Mouse (Mus musculus): ENCODE measurements around the gene Cdc14b. TPM values are rescaled to one million over a fixed set of nuclear protein-coding genes. Genes with fewer than 3 reads are reported as not detected.
A peak's percentile ranks its signal among the peaks of the same experiment; 100 is the strongest.

Cdc14b gene
- total RNA-seq (2014; rRNA removed) (31.7 and 35.8 TPM in 2 replicates), polyA plus RNA-seq (2012; rRNA removed) (6.7 and 7.6 TPM in 2 replicates)

DNA sequence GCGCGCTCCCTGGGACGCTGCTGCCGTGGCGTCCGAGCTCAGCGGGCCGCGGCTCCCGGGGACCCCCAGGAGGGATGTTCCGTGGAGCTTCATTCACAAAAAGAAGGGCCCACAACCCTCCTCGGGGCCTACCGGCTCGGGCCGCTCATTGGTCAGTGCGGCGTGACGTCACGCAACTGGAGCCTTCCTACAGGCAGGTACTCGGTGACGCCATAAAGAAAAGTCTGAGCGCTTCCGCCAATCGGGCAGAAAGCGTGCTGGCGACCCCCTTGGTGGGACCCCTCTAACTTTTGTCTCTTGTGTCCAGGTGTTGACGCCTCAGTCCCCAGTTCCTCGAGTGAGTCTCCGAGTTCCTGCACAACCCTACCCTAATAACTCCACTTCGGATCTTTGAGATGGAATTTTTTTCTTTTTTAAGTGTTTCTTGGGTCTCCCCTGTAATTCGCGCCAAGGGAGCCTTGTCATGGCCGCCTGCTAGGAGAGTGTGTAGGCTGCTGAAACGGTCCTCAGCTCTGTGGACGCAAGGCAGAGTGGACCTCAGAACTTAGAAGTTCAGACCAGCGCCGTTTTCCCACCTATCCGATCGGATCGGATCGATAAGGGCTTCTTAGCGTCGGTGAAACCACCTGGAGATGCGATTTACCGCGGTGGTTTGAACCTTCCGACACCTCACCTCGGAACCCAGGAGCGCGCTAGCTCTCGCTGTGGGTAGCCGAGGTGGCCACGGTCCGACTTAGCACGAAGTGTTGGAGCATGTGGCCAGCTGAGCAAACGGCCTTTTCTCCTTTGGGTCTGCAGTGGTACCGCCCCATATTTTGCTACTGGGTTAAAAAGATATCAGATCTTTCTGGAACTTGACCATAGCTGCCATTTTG is at the start of gene Cdc14b:
Gene Cdc14b, minus strand, starts transcription at position 412 of the 875 bp plus-strand sequence.
- Histone ChIP-seq H3K79me2 (ENCODE audit: control insufficient read depth, insufficient read depth, low read length) (no peaks in the 10 kb centered on the region), H3K27me3 (ENCODE audit: control insufficient read depth, insufficient read depth, low read length) (peaks cover 6% of the 10 kb centered on the region), H3K36me3 (ENCODE audit: control insufficient read depth, insufficient read depth, low read length) (no peaks in the 10 kb centered on the region), H3K9ac (ENCODE audit: low read depth, low read length) (peak within 1 kb of the TSS; percentile 57), H3K4me1 (ENCODE audit: control insufficient read depth, insufficient read depth, low read length) (no peaks in the 10 kb centered on the region; the same call in 1 of the 2 replicates), H3K27ac (replicated peaks; ENCODE audit: insufficient read depth, low read depth, low read length) (no peak within 1 kb of the TSS), H3K4me3 (ENCODE audit: insufficient read depth, low read depth, low read length) (peak within 1 kb of the TSS; percentile 71)
- WGBS = 2% methylated on average over 57 of the region's 57 CpGs
- no peak for DNase-seq (ENCODE audit: extremely low read depth, low read depth, low spot score)
- TF ChIP-seq CTCF (IDR thresholded peaks at IDR 0.05; ENCODE audit: low read depth, low read length) (no peak), POLR2A (IDR thresholded peaks at IDR 0.05; ENCODE audit: extremely low read depth, insufficient read depth, low read length) (no peak)

DNA sequence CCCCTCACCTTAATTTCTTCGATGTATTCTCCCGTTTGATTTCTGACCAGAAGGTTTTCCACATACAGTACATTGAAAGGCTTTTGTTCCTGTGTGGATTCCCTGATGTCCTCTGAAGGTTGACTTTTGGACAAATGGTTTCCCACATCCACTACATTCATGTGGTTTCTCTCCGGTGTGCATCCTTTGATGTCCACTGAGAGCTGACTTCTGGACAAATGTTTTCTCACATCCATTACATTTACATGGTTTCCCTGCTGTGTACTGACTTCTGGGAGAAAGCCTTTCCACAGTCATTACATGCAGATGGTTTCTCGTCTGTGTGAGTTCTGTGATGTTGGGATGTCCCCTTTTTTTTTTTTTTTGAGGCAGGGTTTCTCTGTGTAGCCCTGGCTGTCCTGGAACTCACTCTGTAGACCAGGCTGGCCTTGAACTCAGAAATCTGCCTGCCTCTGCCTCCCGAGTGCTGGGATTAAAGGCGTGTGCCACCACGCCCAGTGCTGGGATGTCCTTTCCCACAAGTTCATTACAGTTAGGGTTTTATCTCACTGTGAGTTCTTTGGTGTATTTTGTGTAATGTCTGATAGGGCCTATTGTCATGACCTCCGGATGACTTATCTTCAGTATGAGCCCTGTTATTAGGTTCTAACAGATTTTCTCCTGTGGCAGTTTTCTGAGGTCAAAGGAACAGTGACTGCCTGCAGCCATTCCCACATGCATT is 47.6 kb upstream of the Cdc14b start:
- Histone ChIP-seq H3K4me3 (ENCODE audit: insufficient read depth, low read depth, low read length) (no peak overlapping the region), H3K9ac (ENCODE audit: low read depth, low read length) (no peak overlapping the region), H3K36me3 (ENCODE audit: control insufficient read depth, insufficient read depth, low read length) (no peaks in the 10 kb centered on the region), H3K27ac (replicated peaks; ENCODE audit: insufficient read depth, low read depth, low read length) (no peak overlapping the region), H3K4me1 (ENCODE audit: control insufficient read depth, insufficient read depth, low read length) (no peaks in the 10 kb centered on the region), H3K79me2 (ENCODE audit: control insufficient read depth, insufficient read depth, low read length) (no peaks in the 10 kb centered on the region), H3K27me3 (ENCODE audit: control insufficient read depth, insufficient read depth, low read length) (no peaks in the 10 kb centered on the region)
- WGBS = 89% methylated on average over 8 of the region's 8 CpGs
- no peak for DNase-seq (ENCODE audit: extremely low read depth, low read depth, low spot score)
- TF ChIP-seq POLR2A (IDR thresholded peaks at IDR 0.05; ENCODE audit: extremely low read depth, insufficient read depth, low read length) = no peak
- TF ChIP-seq CTCF (IDR thresholded peaks at IDR 0.05; ENCODE audit: low read depth, low read length) = no peak

DNA sequence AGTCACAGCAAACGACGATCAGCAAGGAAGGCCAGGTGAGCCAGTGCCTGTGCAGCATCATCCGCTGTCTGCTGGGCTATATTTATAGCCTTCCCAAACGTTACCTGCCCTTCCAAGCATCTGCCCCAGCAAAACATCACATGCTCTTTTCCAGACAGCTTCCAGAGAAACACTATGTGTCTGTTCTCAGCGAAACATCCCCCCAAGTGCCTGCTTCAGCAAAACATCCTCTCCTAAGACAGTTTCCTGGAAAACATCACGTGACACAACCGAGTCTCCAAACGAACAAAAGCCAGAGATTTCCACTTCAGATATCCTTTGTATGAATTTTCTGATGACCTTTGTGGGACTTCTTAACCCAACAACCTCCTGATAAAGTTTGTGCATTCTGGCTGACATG is 45.2 kb upstream of the Cdc14b start:
- DNase-seq (ENCODE audit: extremely low read depth, low read depth, low spot score) = no peak

DNA sequence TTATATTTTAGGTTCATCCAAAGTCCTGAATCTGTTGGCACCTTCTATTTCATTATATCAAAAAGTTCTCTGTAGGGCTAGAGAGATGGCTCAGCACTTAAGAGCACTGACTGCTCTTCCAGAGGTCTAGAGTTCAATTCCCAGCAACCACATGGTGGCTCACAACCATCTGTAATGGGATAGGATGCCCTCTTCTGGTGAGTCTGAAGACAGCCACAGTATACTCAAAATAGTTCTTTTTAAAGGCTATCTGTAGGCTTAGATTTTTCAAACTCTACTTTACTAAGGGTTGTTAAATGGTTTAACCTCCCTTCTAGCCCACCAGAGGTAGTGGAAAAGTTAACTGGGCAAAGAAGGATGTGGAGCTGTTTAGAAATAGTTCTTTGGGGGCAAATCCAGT is 44.7 kb upstream of the Cdc14b start:
- H3K79me2 ChIP-seq (ENCODE audit: control insufficient read depth, insufficient read depth, low read length) = no peaks in the 10 kb centered on the region
- H3K9ac ChIP-seq (ENCODE audit: low read depth, low read length) = no peak overlapping the region
- no peak overlapping the region for H3K4me3 ChIP-seq (ENCODE audit: insufficient read depth, low read depth, low read length)
- peak overlapping the region; percentile 29 for H3K27ac ChIP-seq (replicated peaks; ENCODE audit: insufficient read depth, low read depth, low read length)
- H3K36me3 ChIP-seq (ENCODE audit: control insufficient read depth, insufficient read depth, low read length) = no peaks in the 10 kb centered on the region
- no peak for DNase-seq (ENCODE audit: extremely low read depth, low read depth, low spot score)
- no peak for TF ChIP-seq POLR2A (IDR thresholded peaks at IDR 0.05; ENCODE audit: extremely low read depth, insufficient read depth, low read length)
- H3K4me1 ChIP-seq (ENCODE audit: control insufficient read depth, insufficient read depth, low read length) = peaks cover 4% of the 10 kb centered on the region; the same call in 1 of the 2 replicates
- no peaks in the 10 kb centered on the region for H3K27me3 ChIP-seq (ENCODE audit: control insufficient read depth, insufficient read depth, low read length)

More for the DNA sequence above, 45.2 kb upstream of the Cdc14b start:
- H3K9ac ChIP-seq (ENCODE audit: low read depth, low read length) = no peak overlapping the region
- no peaks in the 10 kb centered on the region for H3K36me3 ChIP-seq (ENCODE audit: control insufficient read depth, insufficient read depth, low read length)
- WGBS = 77% methylated on average over 8 of the region's 8 CpGs
- H3K4me3 ChIP-seq (ENCODE audit: insufficient read depth, low read depth, low read length) = no peak overlapping the region
- no peaks in the 10 kb centered on the region for H3K4me1 ChIP-seq (ENCODE audit: control insufficient read depth, insufficient read depth, low read length)
- no peaks in the 10 kb centered on the region for H3K79me2 ChIP-seq (ENCODE audit: control insufficient read depth, insufficient read depth, low read length)
- H3K27ac ChIP-seq (replicated peaks; ENCODE audit: insufficient read depth, low read depth, low read length) = peak overlapping the region; percentile 29
- TF ChIP-seq CTCF (IDR thresholded peaks at IDR 0.05; ENCODE audit: low read depth, low read length) (no peak), POLR2A (IDR thresholded peaks at IDR 0.05; ENCODE audit: extremely low read depth, insufficient read depth, low read length) (no peak)
- H3K27me3 ChIP-seq (ENCODE audit: control insufficient read depth, insufficient read depth, low read length) = no peaks in the 10 kb centered on the region

DNA sequence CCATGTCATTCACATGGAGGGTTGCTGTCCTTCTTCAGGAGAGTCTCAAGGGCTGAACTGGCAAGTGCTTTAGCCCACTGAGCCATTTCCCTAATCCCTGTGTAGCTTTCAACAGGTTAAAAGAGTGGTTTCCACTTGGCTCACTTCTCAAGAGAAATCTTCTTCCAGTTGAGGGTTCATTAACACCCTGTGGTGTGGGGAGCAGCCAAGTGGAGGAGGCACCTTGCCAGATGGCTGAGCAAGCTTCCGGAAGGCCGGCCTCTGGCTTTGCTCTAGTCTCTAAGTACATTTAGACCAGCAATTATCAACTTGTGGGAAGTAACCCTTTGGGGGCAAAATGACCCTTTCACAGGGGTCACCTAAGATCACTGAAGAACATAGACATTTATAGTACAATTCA is 43.3 kb upstream of the Cdc14b start:
- Histone ChIP-seq H3K79me2 (ENCODE audit: control insufficient read depth, insufficient read depth, low read length) (no peaks in the 10 kb centered on the region), H3K9ac (ENCODE audit: low read depth, low read length) (no peak overlapping the region), H3K4me3 (ENCODE audit: insufficient read depth, low read depth, low read length) (no peak overlapping the region), H3K27me3 (ENCODE audit: control insufficient read depth, insufficient read depth, low read length) (no peaks in the 10 kb centered on the region), H3K36me3 (ENCODE audit: control insufficient read depth, insufficient read depth, low read length) (no peaks in the 10 kb centered on the region), H3K4me1 (ENCODE audit: control insufficient read depth, insufficient read depth, low read length) (peaks cover 10% of the 10 kb centered on the region), H3K27ac (replicated peaks; ENCODE audit: insufficient read depth, low read depth, low read length) (no peak overlapping the region)
- peak; percentile 81 for DNase-seq (ENCODE audit: extremely low read depth, low read depth, low spot score)
- WGBS = 26% methylated on average over 2 of the region's 2 CpGs
- TF ChIP-seq POLR2A (IDR thresholded peaks at IDR 0.05; ENCODE audit: extremely low read depth, insufficient read depth, low read length) (no peak), CTCF (IDR thresholded peaks at IDR 0.05; ENCODE audit: low read depth, low read length) (no peak)

Measured in liver, adult 2 months (tissue).